Mouse (Mus musculus) olfactory bulb, adult 2 months (tissue): ENCODE results near the gene Msln. TPM values are rescaled to one million over a fixed set of nuclear protein-coding genes. Genes with fewer than 3 reads are reported as not detected.
A peak's percentile ranks its signal among the peaks of the same experiment; 100 is the strongest.

ENCODE experiments used
- H3K27ac ChIP-seq: fragments of 200-500 bp; 2 replicates; pipeline ENCODE4 v1.5.1; 2012; ENCODE audit warnings: low read depth, low read length; ENCODE audit not compliant: insufficient read depth
- H3K4me1 ChIP-seq: fragments of 200-500 bp; 2 replicates; pipeline ENCODE4 v1.6.1; 2012; ENCODE audit warnings: low read length; ENCODE audit not compliant: control insufficient read depth, insufficient read depth
- H3K4me3 ChIP-seq: fragments of 200-500 bp; 2 replicates; pipeline ENCODE4 v1.5.1; 2012; ENCODE audit warnings: mild to moderate bottlenecking, low read depth, low read length, moderate library complexity; ENCODE audit not compliant: insufficient read depth
- CTCF ChIP-seq: fragments of 200-500 bp; IDR thresholded peaks from 2 replicates; pipeline ENCODE4 v1.5.1; 2012; ENCODE audit warnings: low read depth, mild to moderate bottlenecking, low read length, moderate library complexity; ENCODE audit not compliant: insufficient read depth
- POLR2A ChIP-seq: fragments of 200-500 bp; IDR thresholded peaks from 2 replicates; pipeline ENCODE4 v1.6.1; 2012; ENCODE audit warnings: mild to moderate bottlenecking, low read depth, low read length, moderate library complexity; ENCODE audit not compliant: insufficient read depth
- WGBS: fragments of 180-500 bp; shearing (Covaris S2); methylation state at CpG from one replicate; pipeline ENCODE4 v1.1.7; 2018; 5-methylcytosine and 5-hydroxymethylcytosine counted together
- polyA plus RNA-seq: library from polyadenylated mRNA; stranded (reverse); fragments of >200 nt; gene quantifications from 2 replicates; pipeline ENCODE4 v1.2.4, GENCODE M21; 2012; ENCODE audit warnings: low replicate concordance; ENCODE audit not compliant: missing spikeins, insufficient read depth, insufficient read length

The Msln gene
- polyA plus RNA-seq, 1 experiment, result not detected

- Histone ChIP-seq H3K27ac (no peak overlapping the region), H3K4me1 (peaks cover 10% of the 10 kb centered on the region), H3K4me3 (no peak overlapping the region)
- 97% methylated on average over 5 of the region's 5 CpGs for WGBS
- TF ChIP-seq POLR2A (no peak), CTCF (no peak)
Observed at GRCm38 (mm10) chr17:25721476-25721875, 32.7 kb downstream of the Msln start.

GRCm38 (mm10) chr17:25717691-25718090, 36.5 kb downstream of the Msln start:
- TF ChIP-seq CTCF (no peak), POLR2A (no peak)
- WGBS, result 16% methylated on average over 6 of the region's 6 CpGs
- H3K4me1 ChIP-seq, result peaks cover 10% of the 10 kb centered on the region
- H3K4me3 ChIP-seq, result peak overlapping the region; percentile 49
- no peak overlapping the region for H3K27ac ChIP-seq

GRCm38 (mm10) chr17:25716711-25717637, 37.2 kb downstream of the Msln start, which contains the start of gene Gng13:
TSS of gene Gng13 (plus strand) at chr17:25717171.
- H3K27ac ChIP-seq, result no peak within 1 kb of the TSS
- no peak for TF ChIP-seq CTCF
- TF ChIP-seq POLR2A, result no peak

GRCm38 (mm10) chr17:25716130-25716529, 38.0 kb downstream of the Msln start:
- no peak overlapping the region for H3K4me3 ChIP-seq
- H3K4me1 ChIP-seq, result peaks cover 10% of the 10 kb centered on the region
- TF ChIP-seq CTCF (no peak), POLR2A (no peak)
- WGBS, result 10% methylated on average over 6 of the region's 6 CpGs
- no peak overlapping the region for H3K27ac ChIP-seq

More at GRCm38 (mm10) chr17:25716711-25717637, 37.2 kb downstream of the Msln start, which contains the start of gene Gng13:
- whole genome bisulfite sequencing, result 3% methylated on average over 45 of the region's 45 CpGs
- H3K4me1 ChIP-seq, result peaks cover 10% of the 10 kb centered on the region
- H3K4me3 ChIP-seq, result peak within 1 kb of the TSS; percentile 49

- Histone ChIP-seq H3K4me3 (no peak overlapping the region), H3K27ac (no peak overlapping the region), H3K4me1 (peaks cover 10% of the 10 kb centered on the region)
- 74% methylated on average over 3 of the region's 3 CpGs for WGBS
- no peak for TF ChIP-seq CTCF
- TF ChIP-seq POLR2A, result no peak
Observed at GRCm38 (mm10) chr17:25715627-25716026, 38.6 kb downstream of the Msln start.

- TF ChIP-seq POLR2A (no peak), CTCF (no peak)
- 81% methylated on average over 4 of the region's 4 CpGs for WGBS
- no peaks in the 10 kb centered on the region for H3K4me1 ChIP-seq
- H3K4me3 ChIP-seq, result no peak overlapping the region
- H3K27ac ChIP-seq, result no peak overlapping the region
Observed at GRCm38 (mm10) chr17:25711136-25711535, 43.0 kb downstream of the Msln start.

GRCm38 (mm10) chr17:25709994-25710393, 44.2 kb downstream of the Msln start:
- Histone ChIP-seq H3K27ac (no peak overlapping the region), H3K4me1 (no peaks in the 10 kb centered on the region), H3K4me3 (no peak overlapping the region)
- TF ChIP-seq POLR2A (no peak), CTCF (no peak)
- 96% methylated on average over 2 of the region's 2 CpGs for WGBS

GRCm38 (mm10) chr17:25700863-25701496, 53.2 kb downstream of the Msln start:
- Histone ChIP-seq H3K27ac (no peak overlapping the region), H3K4me3 (no peak overlapping the region), H3K4me1 (no peaks in the 10 kb centered on the region)
- TF ChIP-seq POLR2A (no peak), CTCF (no peak)
- 64% methylated on average over 9 of the region's 9 CpGs for WGBS

Other genes starting within 250 kb of the Msln start
- not detected in 2 replicates for gene Sox8, start 183.7 kb downstream of the Msln start, polyA plus RNA-seq
- not detected in 2 replicates for gene Lmf1, start 175.3 kb downstream of the Msln start, polyA plus RNA-seq
- gene Gng13, start 37.2 kb downstream of the Msln start, polyA plus RNA-seq, result not detected in 2 replicates
- gene Chtf18, start 27.0 kb downstream of the Msln start, polyA plus RNA-seq, result not detected in 2 replicates
- not detected in 2 replicates for gene Rpusd1, start 26.7 kb downstream of the Msln start, polyA plus RNA-seq
- gene Mslnl, start 18.3 kb downstream of the Msln start, polyA plus RNA-seq, result not detected in 2 replicates
- gene Narfl, start 19.4 kb upstream of the Msln start, polyA plus RNA-seq, result not detected in 2 replicates
- gene Haghl, start 31.3 kb upstream of the Msln start, polyA plus RNA-seq, result not detected in 2 replicates
- not detected in 2 replicates for gene Ccdc78, start 32.2 kb upstream of the Msln start, polyA plus RNA-seq
- not detected in 2 replicates for gene Fam173a, start 38.5 kb upstream of the Msln start, polyA plus RNA-seq
- gene AC134908.4, start 41.3 kb upstream of the Msln start, polyA plus RNA-seq, result not detected in 2 replicates
- gene Metrn, start 42.8 kb upstream of the Msln start, polyA plus RNA-seq, result not detected in 2 replicates
- gene Fbxl16, start 54.7 kb upstream of the Msln start, polyA plus RNA-seq, result not detected in 2 replicates
- not detected in 2 replicates for gene Wdr24, start 69.2 kb upstream of the Msln start, polyA plus RNA-seq
- gene Jmjd8, start 74.5 kb upstream of the Msln start, polyA plus RNA-seq, result not detected in 2 replicates
- not detected in 2 replicates for gene Stub1, start 79.0 kb upstream of the Msln start, polyA plus RNA-seq
- gene Rhbdl1, start 82.9 kb upstream of the Msln start, polyA plus RNA-seq, result not detected in 2 replicates
- not detected in 2 replicates for gene Gm20683, start 87.4 kb upstream of the Msln start, polyA plus RNA-seq
- gene Rhot2, start 90.5 kb upstream of the Msln start, polyA plus RNA-seq, result not detected in 2 replicates
- gene Wdr90, start 107.1 kb upstream of the Msln start, polyA plus RNA-seq, result not detected in 2 replicates
- not detected in 2 replicates for gene Mcrip2, start 114.4 kb upstream of the Msln start, polyA plus RNA-seq
- gene Mettl26, start 120.7 kb upstream of the Msln start, polyA plus RNA-seq, result not detected in 2 replicates
- not detected in 2 replicates for gene Wfikkn1, start 126.5 kb upstream of the Msln start, polyA plus RNA-seq
- not detected in 2 replicates for gene Rab40c, start 165.3 kb upstream of the Msln start, polyA plus RNA-seq
- not detected in 2 replicates for gene Pigq, start 190.6 kb upstream of the Msln start, polyA plus RNA-seq
- not detected in 2 replicates for gene Nhlrc4, start 190.6 kb upstream of the Msln start, polyA plus RNA-seq
- gene A930017K11Rik, start 198.2 kb upstream of the Msln start, polyA plus RNA-seq, result not detected in 2 replicates
- not detected in 2 replicates for gene Capn15, start 231.4 kb upstream of the Msln start, polyA plus RNA-seq